Mouse (Mus musculus) liver, adult 2 months (tissue): ENCODE measurements around the gene Emc7. TPM values are rescaled to one million over a fixed set of nuclear protein-coding genes. Genes with fewer than 3 reads are reported as not detected.
"Not testable (repeated sequence)": the region's sequence is repeated elsewhere in the genome, so short reads cannot be mapped to it uniquely, and the experiment has no call there.

Experiments
- DNase-seq: peaks from one replicate; pipeline ENCODE4 v3.0.0-alpha.2; 2011; ENCODE audit warnings: low read depth, low spot score; ENCODE audit errors: extremely low read depth
- H3K27ac ChIP-seq: fragments of 200-500 bp; replicated peaks from 2 replicates; pipeline ENCODE4 v1.5.1; 2012; ENCODE audit warnings: low read depth, mild to moderate bottlenecking, control low read depth, inconsistent platforms, low read length; ENCODE audit not compliant: insufficient read depth
- H3K27me3 ChIP-seq: fragments of 200-500 bp; 2 replicates; pipeline ENCODE4 v1.6.1; 2012; ENCODE audit warnings: mild to moderate bottlenecking, moderate library complexity, low read length, inconsistent platforms; ENCODE audit not compliant: control insufficient read depth, insufficient read depth
- H3K36me3 ChIP-seq: fragments of 200-500 bp; 2 replicates; pipeline ENCODE4 v1.6.1; 2012; ENCODE audit warnings: low read length, inconsistent platforms; ENCODE audit not compliant: control insufficient read depth, insufficient read depth
- H3K4me1 ChIP-seq: fragments of 200-500 bp; 2 replicates; pipeline ENCODE4 v1.6.1; 2011; ENCODE audit warnings: low read length; ENCODE audit not compliant: control insufficient read depth, insufficient read depth
- H3K4me3 ChIP-seq: fragments of 200-500 bp; 2 replicates; pipeline ENCODE4 v1.5.1; 2011; ENCODE audit warnings: low read depth, mild to moderate bottlenecking, control low read depth, low read length, moderate library complexity; ENCODE audit not compliant: insufficient read depth
- H3K79me2 ChIP-seq: fragments of 200-500 bp; 2 replicates; pipeline ENCODE4 v1.6.1; 2012; ENCODE audit warnings: inconsistent platforms, mild to moderate bottlenecking, low read length, moderate library complexity; ENCODE audit not compliant: control insufficient read depth, insufficient read depth
- H3K9ac ChIP-seq: fragments of 200-500 bp; 2 replicates; pipeline ENCODE4 v1.6.1; 2012; ENCODE audit warnings: low read depth, mild to moderate bottlenecking, control low read depth, inconsistent platforms, low read length
- CTCF ChIP-seq: fragments of 200-500 bp; IDR thresholded peaks from 2 replicates; pipeline ENCODE4 v1.5.1; 2011; ENCODE audit warnings: low read depth, low read length, control low read depth
- POLR2A ChIP-seq: fragments of 200-500 bp; IDR thresholded peaks from 2 replicates; pipeline ENCODE4 v1.6.1; 2011; ENCODE audit warnings: low read length, control low read depth; ENCODE audit not compliant: insufficient read depth; ENCODE audit errors: extremely low read depth
- WGBS: fragments of 180-500 bp; shearing (Covaris S2); methylation state at CpG from one replicate; pipeline ENCODE4 v1.1.7; 2018; 5-methylcytosine and 5-hydroxymethylcytosine counted together
- polyA plus RNA-seq: library from polyadenylated mRNA; depleted of rRNA; stranded (reverse); fragments of >200 nt; gene quantifications from 2 replicates; pipeline ENCODE4 v1.2.3, GENCODE M21; 2012
- total RNA-seq: library from RNA; depleted of rRNA; stranded (reverse); fragments of >200 nt; gene quantifications from 2 replicates; pipeline ENCODE4 v1.2.3, GENCODE M21; 2014

The Emc7 gene
- total and polyA plus RNA-seq, 2 experiments: 8.0 to 19.9 TPM

DNA sequence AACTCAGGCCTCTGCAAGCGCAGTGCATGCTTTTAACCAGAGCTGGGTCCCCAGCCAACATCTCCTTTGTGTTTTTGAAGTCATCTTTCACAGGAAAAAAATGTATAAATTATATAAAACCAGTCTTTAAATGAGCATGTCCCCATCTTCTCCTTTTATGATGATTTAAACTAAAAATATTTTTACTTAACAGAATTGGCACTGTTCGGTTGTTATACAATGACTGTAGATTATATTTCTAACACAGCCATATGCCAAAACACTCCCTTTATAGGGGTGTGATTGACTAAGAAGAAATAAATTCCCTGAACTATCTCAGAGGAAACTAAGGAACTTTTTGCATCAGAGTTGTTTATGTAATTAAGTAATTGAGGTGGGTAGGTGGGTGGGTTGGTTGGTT, 22.3 kb upstream of the Emc7 start:
- Histone ChIP-seq H3K9ac (no peak overlapping the region), H3K4me1 (no peaks in the 10 kb centered on the region), H3K27ac (no peak overlapping the region), H3K27me3 (no peaks in the 10 kb centered on the region), H3K4me3 (no peak overlapping the region), H3K79me2 (no peaks in the 10 kb centered on the region), H3K36me3 (no peaks in the 10 kb centered on the region)
- no peak for DNase-seq
- TF ChIP-seq CTCF (no peak), POLR2A (no peak)
- 90% methylated on average over 2 of the region's 2 CpGs for WGBS

DNA sequence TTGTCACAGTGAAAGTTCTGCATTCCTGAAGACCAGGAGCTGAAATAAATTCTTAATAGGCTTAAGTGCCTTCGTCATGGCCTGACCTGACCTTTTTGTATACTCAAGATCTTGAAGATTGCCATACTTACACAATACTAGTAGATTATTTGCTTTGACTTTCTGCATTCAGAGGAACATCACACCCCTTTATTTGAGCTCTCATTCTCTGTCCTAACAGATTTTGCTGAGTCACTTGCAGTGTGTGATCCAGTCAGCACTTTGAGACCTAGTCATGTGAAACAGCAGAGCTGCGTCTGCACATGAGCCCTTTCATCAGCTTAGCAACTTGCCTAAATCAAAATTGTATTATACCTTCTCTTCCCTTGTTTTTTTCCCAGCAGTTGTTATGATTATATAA, 21.4 kb upstream of the Emc7 start:
- peak; percentile 54 for DNase-seq
- no peaks in the 10 kb centered on the region for H3K27me3 ChIP-seq
- H3K4me3 ChIP-seq: no peak overlapping the region
- TF ChIP-seq CTCF (no peak), POLR2A (no peak)
- H3K79me2 ChIP-seq: no peaks in the 10 kb centered on the region
- no peaks in the 10 kb centered on the region for H3K36me3 ChIP-seq
- no peaks in the 10 kb centered on the region for H3K4me1 ChIP-seq
- 16% methylated on average over 2 of the region's 2 CpGs for WGBS
- no peak overlapping the region for H3K27ac ChIP-seq
- H3K9ac ChIP-seq: no peak overlapping the region

DNA sequence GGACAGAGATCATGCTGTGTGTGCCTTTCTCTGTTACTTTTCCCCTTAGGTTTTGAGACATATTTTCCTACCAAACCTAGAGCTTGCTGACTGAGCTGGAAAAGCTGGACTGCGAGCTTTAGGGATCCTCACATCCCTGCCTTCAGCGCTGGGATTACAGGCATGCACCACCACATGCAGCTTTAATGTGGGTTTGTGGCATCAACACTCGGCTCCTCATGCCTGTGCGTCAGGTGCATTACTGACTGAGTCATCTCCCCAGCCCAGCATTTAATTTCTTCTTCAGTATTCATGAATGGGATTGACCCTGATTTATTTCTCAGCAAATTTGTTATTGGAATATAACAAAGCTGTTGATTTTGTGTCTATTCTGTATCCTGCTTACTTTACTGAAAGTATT, 18.5 kb upstream of the Emc7 start:
- TF ChIP-seq CTCF: no peak
- no peak for TF ChIP-seq POLR2A
- DNase-seq: no peak
- 78% methylated on average over 4 of the region's 4 CpGs for WGBS

DNA sequence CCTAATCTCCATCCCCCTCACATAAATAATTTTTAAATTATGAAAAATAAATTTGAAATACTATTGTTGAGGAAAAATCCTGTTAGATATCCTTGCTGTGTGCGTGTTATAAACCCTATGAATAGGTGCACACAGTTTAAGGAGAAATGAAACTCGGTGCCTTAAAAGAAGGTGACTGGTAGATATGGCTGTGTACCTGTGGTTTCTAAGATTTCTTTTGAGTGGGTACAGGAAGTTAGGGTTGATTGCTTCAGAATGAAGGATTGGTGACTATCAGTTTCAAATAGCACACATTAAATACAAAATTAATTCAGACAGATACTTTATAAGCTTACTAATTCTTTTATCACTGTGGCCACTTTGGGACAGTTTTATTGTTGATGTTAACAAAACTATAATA, 17.2 kb upstream of the Emc7 start:
- Histone ChIP-seq H3K79me2 (no peaks in the 10 kb centered on the region), H3K4me1 (no peaks in the 10 kb centered on the region), H3K9ac (no peak overlapping the region), H3K27me3 (no peaks in the 10 kb centered on the region), H3K27ac (no peak overlapping the region), H3K4me3 (no peak overlapping the region), H3K36me3 (no peaks in the 10 kb centered on the region)
- no peak for DNase-seq
- WGBS: 87% methylated on average over 2 of the region's 2 CpGs
- no peak for TF ChIP-seq POLR2A
- TF ChIP-seq CTCF: no peak

More for the DNA sequence above, 18.5 kb upstream of the Emc7 start:
- no peak overlapping the region for H3K4me3 ChIP-seq
- no peaks in the 10 kb centered on the region for H3K27me3 ChIP-seq
- no peaks in the 10 kb centered on the region for H3K36me3 ChIP-seq
- H3K27ac ChIP-seq: no peak overlapping the region
- H3K79me2 ChIP-seq: no peaks in the 10 kb centered on the region
- H3K9ac ChIP-seq: no peak overlapping the region
- no peaks in the 10 kb centered on the region for H3K4me1 ChIP-seq

DNA sequence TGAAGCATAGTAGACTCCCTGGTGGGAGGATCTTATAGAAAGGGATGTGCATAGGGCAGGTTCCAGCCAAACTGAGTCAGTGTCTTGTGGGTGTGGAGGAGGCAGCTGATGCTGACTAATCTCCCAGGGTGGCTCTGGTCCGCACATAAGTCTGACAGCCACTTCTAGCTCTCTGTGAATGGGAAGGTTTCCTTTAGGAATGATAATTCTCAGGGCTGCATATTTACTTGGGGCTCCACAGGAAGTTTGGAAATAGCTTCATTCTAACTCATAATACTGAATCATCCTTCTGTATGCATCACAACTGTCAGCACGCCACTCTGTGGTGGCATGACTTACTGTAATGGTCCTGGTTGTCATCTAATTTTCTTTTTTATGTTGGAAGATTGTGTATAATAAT, 11.3 kb upstream of the Emc7 start:
- DNase-seq: no peak
- Histone ChIP-seq H3K79me2 (no peaks in the 10 kb centered on the region), H3K36me3 (no peaks in the 10 kb centered on the region), H3K9ac (no peak overlapping the region), H3K4me1 (peaks cover 3% of the 10 kb centered on the region; the same call in 1 of the 2 replicates), H3K4me3 (no peak overlapping the region), H3K27ac (no peak overlapping the region), H3K27me3 (no peaks in the 10 kb centered on the region)
- TF ChIP-seq CTCF (no peak), POLR2A (no peak)
- 61% methylated on average over 2 of the region's 2 CpGs for WGBS

DNA sequence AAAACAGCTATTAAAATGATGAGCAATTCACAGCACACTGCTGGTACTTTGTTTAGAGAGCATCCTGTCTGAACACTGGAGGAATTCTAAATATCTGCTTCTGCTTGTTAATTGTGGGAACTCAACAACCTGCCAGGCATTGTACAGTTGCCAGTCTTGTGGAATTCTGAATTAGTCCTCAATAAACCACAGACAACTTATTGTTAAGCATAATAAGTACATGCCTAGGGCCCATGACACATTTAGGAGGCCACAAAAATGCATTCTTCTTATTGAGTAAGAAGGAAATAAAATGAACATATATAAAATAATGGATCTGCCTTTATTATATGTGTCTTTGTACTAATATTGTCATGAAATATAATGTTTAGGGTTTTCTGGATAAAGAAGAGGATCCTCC, 9.3 kb upstream of the Emc7 start:
- H3K4me1 ChIP-seq: peaks cover 3% of the 10 kb centered on the region; the same call in 1 of the 2 replicates
- TF ChIP-seq POLR2A (no peak), CTCF (no peak)

DNA sequence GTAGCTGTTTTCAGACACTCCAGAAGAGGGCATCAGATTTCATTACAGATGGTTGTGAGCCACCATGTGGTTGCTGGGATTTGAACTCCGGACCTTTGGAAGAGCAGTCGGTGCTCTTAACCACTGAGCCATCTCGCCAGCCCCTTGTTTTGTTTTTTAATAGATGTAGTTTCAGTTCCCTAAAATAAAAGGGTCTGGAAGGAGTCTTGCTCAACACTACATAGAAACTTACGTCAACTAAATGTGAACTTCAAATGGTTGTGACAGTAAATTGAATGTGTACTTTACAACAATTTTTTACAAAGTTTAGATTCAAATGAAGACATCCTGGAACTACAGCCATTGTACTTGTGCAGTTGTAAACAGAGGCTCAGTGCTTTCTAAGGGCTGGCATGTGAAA, 6.8 kb upstream of the Emc7 start:
- not testable (repeated sequence) for H3K36me3 ChIP-seq, H3K27me3 ChIP-seq, H3K9ac ChIP-seq, H3K4me1 ChIP-seq, H3K4me3 ChIP-seq, DNase-seq, H3K27ac ChIP-seq, H3K79me2 ChIP-seq
- 75% methylated on average over 4 of the region's 4 CpGs for WGBS

More for the DNA sequence above, 9.3 kb upstream of the Emc7 start:
- H3K27me3 ChIP-seq: no peaks in the 10 kb centered on the region
- H3K27ac ChIP-seq: no peak overlapping the region
- no peak for DNase-seq
- no peaks in the 10 kb centered on the region for H3K36me3 ChIP-seq
- H3K9ac ChIP-seq: no peak overlapping the region
- H3K4me3 ChIP-seq: no peak overlapping the region
- no peaks in the 10 kb centered on the region for H3K79me2 ChIP-seq
